Mouse (Mus musculus): Measurements from ENCODE around the gene Usp10.

DNA sequence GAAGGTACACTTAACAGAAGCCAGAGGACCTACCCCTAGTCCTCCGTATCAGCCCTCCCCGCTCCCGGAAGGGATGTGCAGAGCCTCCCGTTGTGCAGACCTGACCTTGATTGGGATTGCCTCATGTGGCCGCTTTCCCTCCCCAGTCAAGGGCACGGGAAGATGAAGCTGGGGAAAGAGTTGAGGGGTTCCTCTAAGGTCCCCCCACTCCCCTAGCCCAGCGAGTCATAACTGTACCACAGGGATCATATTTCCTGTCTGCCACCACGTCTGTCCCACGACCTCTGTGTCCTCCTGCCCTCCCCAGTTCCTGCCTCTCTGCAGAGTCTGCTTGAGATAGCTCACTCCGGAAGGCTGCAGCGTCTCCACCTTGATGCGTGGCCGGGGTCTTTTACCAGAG, 12.2 kb upstream of the Usp10 start:
- TF ChIP-seq CTCF (IDR thresholded peaks at IDR 0.05), result no peak
- no peak for TF ChIP-seq EP300 (IDR thresholded peaks at IDR 0.05)

All from lung, postnatal 0 days (tissue).